ENCODE assay signal across 28 mouse cellular contexts in the genomic region with DNA sequence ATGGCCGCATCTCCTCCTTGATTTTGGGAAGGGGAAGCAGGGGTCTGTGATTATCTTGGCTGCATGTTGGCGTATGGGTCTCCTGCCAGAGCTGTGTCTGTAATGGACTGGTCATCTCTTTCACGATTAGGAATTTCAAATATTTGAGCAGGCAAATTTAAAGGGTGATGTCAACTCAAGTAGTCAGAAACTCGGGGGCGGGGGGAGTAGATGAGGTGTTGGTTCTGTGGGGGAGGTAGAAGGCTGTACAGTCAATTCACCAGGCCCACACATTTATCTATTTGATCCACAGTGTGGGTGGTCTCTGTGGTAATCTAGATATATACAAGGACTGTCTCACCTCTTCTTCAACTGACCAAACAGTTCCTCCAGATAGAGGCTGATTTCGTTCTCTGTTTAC.
DNase-seq lines count a peak whose midpoint lies in the region; ATAC-seq and TF ChIP-seq lines count a peak whose summit lies in the region.
"Had no signal": no experiment of that assay in that cellular context is flagged by ENCODE, and none has a peak within 500 bp of the region (broad histone marks: within the 10 kb centered on the region; RNA-seq: fewer than 3 reads in every experiment).

No protein-coding gene starts in this region.

- no peaks in the 10 kb centered on the region for H3K27me3 ChIP-seq in stomach, postnatal 0 days (ENCODE audit: control insufficient read depth, insufficient read depth, low read length)
- no peaks in the 10 kb centered on the region for H3K27me3 ChIP-seq in midbrain, embryonic 14.5 days (ENCODE audit: control insufficient read depth, insufficient read depth, low read length)
- H3K27me3 ChIP-seq: embryonic facial prominence, embryonic 13.5 days; forebrain, embryonic 12.5 days; forebrain, embryonic 15.5 days; heart, embryonic 13.5 days had no signal

- H3K36me3 ChIP-seq in stomach, postnatal 0 days (ENCODE audit: control insufficient read depth, insufficient read depth, low read length) = no peaks in the 10 kb centered on the region; the same call in 1 of the 2 replicates
- H3K36me3 ChIP-seq in midbrain, embryonic 14.5 days (ENCODE audit: control insufficient read depth, insufficient read depth, low read length) = no peaks in the 10 kb centered on the region
- H3K36me3 ChIP-seq: embryonic facial prominence, embryonic 10.5 days; embryonic facial prominence, embryonic 13.5 days; forebrain, embryonic 12.5 days; forebrain, embryonic 15.5 days; G1E; heart, embryonic 10.5 days; heart, embryonic 13.5 days had no signal

- no peak overlapping the region for H3K4me3 ChIP-seq in layer of hippocampus, adult 2 months
- H3K4me3 ChIP-seq in stomach, postnatal 0 days (ENCODE audit: low read depth, low read length) = no peak overlapping the region
- no peak overlapping the region for H3K4me3 ChIP-seq in midbrain, embryonic 14.5 days (replicated peaks; ENCODE audit: low read depth, low read length)
- H3K4me3 ChIP-seq: embryonic facial prominence, embryonic 10.5 days; embryonic facial prominence, embryonic 13.5 days; erythroblast, embryonic 14.5 days; forebrain, embryonic 12.5 days; forebrain, embryonic 15.5 days; heart, embryonic 10.5 days; heart, embryonic 13.5 days had no signal

- H3K4me2 ChIP-seq in stomach, postnatal 0 days (replicated peaks; ENCODE audit: low read depth) = no peak overlapping the region
- no peak overlapping the region for H3K4me2 ChIP-seq in midbrain, embryonic 14.5 days (ENCODE audit: low read length)
- H3K4me2 ChIP-seq: embryonic facial prominence, embryonic 13.5 days; forebrain, embryonic 12.5 days; forebrain, embryonic 15.5 days; heart, embryonic 13.5 days; hindbrain, embryonic 14.5 days had no signal

- no peak overlapping the region for H3K9ac ChIP-seq in stomach, postnatal 0 days (ENCODE audit: low read length)
- no peak overlapping the region for H3K9ac ChIP-seq in midbrain, embryonic 14.5 days (replicated peaks; ENCODE audit: low read length)
- H3K9ac ChIP-seq: embryonic facial prominence, embryonic 13.5 days; forebrain, embryonic 12.5 days; forebrain, embryonic 15.5 days; heart, embryonic 13.5 days; hindbrain, embryonic 14.5 days had no signal

- H3K4me1 ChIP-seq in stomach, postnatal 0 days (replicated peaks; ENCODE audit: control insufficient read depth, insufficient read depth) = peaks cover 6% of the 10 kb centered on the region; the same call in 1 of the 2 replicates
- no peaks in the 10 kb centered on the region for H3K4me1 ChIP-seq in midbrain, embryonic 14.5 days (ENCODE audit: control insufficient read depth, insufficient read depth, low read length)
- H3K4me1 ChIP-seq: forebrain, embryonic 15.5 days had no signal

- 0 out of 2 replicates have a peak overlapping the region, but pooled peaks have one; percentile 6 for H3K27ac ChIP-seq in layer of hippocampus, adult 2 months
- 0 out of 2 replicates have a peak overlapping the region, but pooled peaks have one; percentile 13 for H3K27ac ChIP-seq in stomach, postnatal 0 days (replicated peaks)
- no peak overlapping the region for H3K27ac ChIP-seq in midbrain, embryonic 14.5 days (replicated peaks; ENCODE audit: low read depth, low read length)
- H3K27ac ChIP-seq: embryonic facial prominence, embryonic 10.5 days; embryonic facial prominence, embryonic 13.5 days; forebrain, embryonic 12.5 days; forebrain, embryonic 15.5 days; heart, embryonic 10.5 days; heart, embryonic 13.5 days; hindbrain, embryonic 14.5 days; hindbrain, postnatal 0 days had no signal

- no peaks in the 10 kb centered on the region for H3K9me3 ChIP-seq in stomach, postnatal 0 days (ENCODE audit: control insufficient read depth, low read length)
- no peaks in the 10 kb centered on the region for H3K9me3 ChIP-seq in midbrain, embryonic 14.5 days (ENCODE audit: control insufficient read depth, low read length)
- H3K9me3 ChIP-seq: embryonic facial prominence, embryonic 10.5 days; embryonic facial prominence, embryonic 13.5 days; forebrain, embryonic 12.5 days; forebrain, embryonic 15.5 days; heart, embryonic 10.5 days; heart, embryonic 13.5 days had no signal

- DNase-seq in layer of hippocampus, adult 2 months (ENCODE audit: low spot score in 2 of 2) = no peak
- DNase-seq in layer of hippocampus, adult 8-10 months (ENCODE audit: low spot score in 2 of 2) = no peak
- peak; percentile 33 for DNase-seq in lung, postnatal 10 days
- DNase-seq in lung, postnatal 4 days = no peak
- no peak for DNase-seq in stomach, postnatal 0 days (ENCODE audit: low spot score)
- no peak for DNase-seq in midbrain, embryonic 14.5 days
- DNase-seq: adrenal gland, adult 2 months; adrenal gland, postnatal 14 days; cerebellum, adult 11 months; cerebellum, adult 2 months; cerebellum, postnatal 10 days; cerebellum, postnatal 36 days; embryo, embryonic 11 days; gastrocnemius, postnatal 25 days; heart, adult 18-20 months; heart, postnatal 14 days; heart, postnatal 4 days had no signal

- no peak for TF ChIP-seq CTCF in layer of hippocampus, adult 2 months (conservative IDR thresholded peaks at IDR 0.05)
- TF ChIP-seq CTCF in stomach, postnatal 0 days (IDR thresholded peaks at IDR 0.05; ENCODE audit: low read depth) = no peak

- TF ChIP-seq EP300 in stomach, postnatal 0 days (optimal IDR thresholded peaks at IDR 0.05) = no peak

- WGBS in stomach, postnatal 0 days = 58% methylated on average over 6 of the region's 6 CpGs
- 93% methylated on average over 6 of the region's 6 CpGs for WGBS in midbrain, embryonic 14.5 days

- no peak for ATAC-seq in stomach, postnatal 0 days (ENCODE audit: low FRiP score, low TSS enrichment)
- no peak for ATAC-seq in midbrain, embryonic 14.5 days (ENCODE audit: low FRiP score, low TSS enrichment)
- ATAC-seq: forebrain, embryonic 15.5 days; hindbrain, postnatal 0 days; inflammation-experienced regulatory T-cells, adult 6 months had no signal
